Mouse (Mus musculus) hindbrain, postnatal 0 days (tissue): Measurements from ENCODE around the gene Ugt1a10. TPM values are rescaled to one million over a fixed set of nuclear protein-coding genes. Genes with fewer than 3 reads are reported as not detected.
"Not testable (repeated sequence)": the region's sequence is repeated elsewhere in the genome, so short reads cannot be mapped to it uniquely, and the experiment has no call there.

Experiments used
- ATAC-seq: fragments of 200-750 bp; cut with Nextera tagmentation; 2 replicates; pipeline ENCODE4 v1.8.0; 2017; ENCODE audit warnings: mild to moderate bottlenecking, moderate TSS enrichment, moderate library complexity
- DNase-seq: peaks from one replicate; pipeline ENCODE4 v3.0.0-alpha.2; 2015; ENCODE audit warnings: low spot score
- H3K27ac ChIP-seq: fragments of 300-500 bp; sonication (generic); 2 replicates; pipeline ENCODE4 v1.5.1; 2014; ENCODE audit warnings: mild to moderate bottlenecking
- H3K27me3 ChIP-seq: fragments of 300-500 bp; sonication (generic); 2 replicates; pipeline ENCODE4 v1.6.1; 2014; ENCODE audit warnings: low read length, mixed read lengths; ENCODE audit not compliant: insufficient read depth
- H3K36me3 ChIP-seq: fragments of 300-500 bp; sonication (generic); 2 replicates; pipeline ENCODE4 v1.6.1; 2014; ENCODE audit warnings: low read length, mixed read lengths; ENCODE audit not compliant: insufficient read depth
- H3K4me1 ChIP-seq: fragments of 300-500 bp; sonication (generic); 2 replicates; pipeline ENCODE4 v1.6.1; 2014; ENCODE audit warnings: antibody characterized with exemption, low read length, mixed read lengths; ENCODE audit not compliant: insufficient read depth
- H3K4me2 ChIP-seq: fragments of 300-500 bp; sonication (generic); 2 replicates; pipeline ENCODE4 v1.6.1; 2014; ENCODE audit warnings: low read depth, mild to moderate bottlenecking, low read length, moderate library complexity, mixed read lengths
- H3K4me3 ChIP-seq: fragments of 300-500 bp; sonication (generic); 2 replicates; pipeline ENCODE4 v1.5.1; 2014; ENCODE audit warnings: low read length
- H3K9ac ChIP-seq: fragments of 300-500 bp; sonication (generic); replicated peaks from 2 replicates; pipeline ENCODE4 v1.6.1; 2014; ENCODE audit warnings: mild to moderate bottlenecking, low read length, moderate library complexity, mixed read lengths
- H3K9me3 ChIP-seq: fragments of 300-500 bp; sonication (generic); 2 replicates; pipeline ENCODE4 v1.6.1; 2016; ENCODE audit warnings: low read length, mixed read lengths
- CTCF ChIP-seq: IDR thresholded peaks from 2 replicates; pipeline ENCODE4 v1.5.1; 2016; ENCODE audit warnings: antibody characterized with exemption, control low read depth, low read depth
- WGBS: fragments of 180-500 bp; shearing (Covaris S2); extraction: QIAGEN DNeasy Blood & Tissue Kit; methylation state at CpG from one replicate; pipeline ENCODE4 v1.1.7; 2014; 5-methylcytosine and 5-hydroxymethylcytosine counted together
- polyA plus RNA-seq: library from polyadenylated mRNA; unstranded; fragments of >200 nt; fragmentation: Nextera tagmentation; extraction: Ambion mirVana; gene quantifications from 2 replicates; pipeline ENCODE4 v1.2.1, GENCODE M21; 2015
- total RNA-seq: library from RNA; depleted of rRNA; stranded (reverse); fragments of >200 nt; gene quantifications from 2 replicates; pipeline ENCODE4 v1.2.3, GENCODE M21; 2014

Gene Ugt1a10
- total and polyA plus RNA-seq, 2 experiments from 2014 or later, result not detected

- no peaks in the 10 kb centered on the region for H3K27me3 ChIP-seq
- H3K36me3 ChIP-seq, result no peaks in the 10 kb centered on the region
- H3K4me3 ChIP-seq, result no peak overlapping the region
- H3K4me1 ChIP-seq, result no peaks in the 10 kb centered on the region
- no peak for ATAC-seq
- H3K9me3 ChIP-seq, result peaks cover 38% of the 10 kb centered on the region
- no peak overlapping the region for H3K9ac ChIP-seq
- DNase-seq, result no peak
- 51% methylated on average over 1 of the region's 1 CpGs for WGBS
- H3K4me2 ChIP-seq, result no peak overlapping the region
- H3K27ac ChIP-seq, result no peak overlapping the region
- TF ChIP-seq CTCF, result no peak
Observed at GRCm38 (mm10) chr1:88223591-88223990, 168.4 kb downstream of the Ugt1a10 start.

- no peak overlapping the region for H3K4me3 ChIP-seq
- no peaks in the 10 kb centered on the region for H3K4me1 ChIP-seq
- no peaks in the 10 kb centered on the region for H3K36me3 ChIP-seq
- H3K9me3 ChIP-seq, result peaks cover 44% of the 10 kb centered on the region
- no peak for TF ChIP-seq CTCF
- ATAC-seq, result no peak
- WGBS, result 65% methylated on average over 2 of the region's 2 CpGs
- DNase-seq, result no peak
- H3K4me2 ChIP-seq, result no peak overlapping the region
- H3K9ac ChIP-seq, result no peak overlapping the region
- no peak overlapping the region for H3K27ac ChIP-seq
- H3K27me3 ChIP-seq, result no peaks in the 10 kb centered on the region
Observed at GRCm38 (mm10) chr1:88224029-88224776, 169.0 kb downstream of the Ugt1a10 start.

GRCm38 (mm10) chr1:88225301-88225700 lies 170.1 kb downstream of the Ugt1a10 start:
- WGBS, result 42% methylated on average over 2 of the region's 2 CpGs
- DNase-seq, H3K36me3 ChIP-seq, H3K27ac ChIP-seq, H3K4me3 ChIP-seq, H3K4me2 ChIP-seq, H3K4me1 ChIP-seq, H3K27me3 ChIP-seq, H3K9ac ChIP-seq, ATAC-seq: not testable (repeated sequence)
- H3K9me3 ChIP-seq, result peaks cover 55% of the 10 kb centered on the region

- Histone ChIP-seq H3K36me3 (no peaks in the 10 kb centered on the region), H3K4me2 (no peak overlapping the region), H3K4me1 (no peaks in the 10 kb centered on the region), H3K4me3 (no peak overlapping the region), H3K27ac (no peak overlapping the region), H3K9ac (no peak overlapping the region), H3K27me3 (no peaks in the 10 kb centered on the region), H3K9me3 (peaks cover 59% of the 10 kb centered on the region)
- no peak for TF ChIP-seq CTCF
- ATAC-seq, result no peak
- DNase-seq, result no peak
Observed at GRCm38 (mm10) chr1:88225741-88226140, 170.6 kb downstream of the Ugt1a10 start.

- Histone ChIP-seq H3K4me1 (no peaks in the 10 kb centered on the region), H3K27ac (no peak within 1 kb of the TSS), H3K9me3 (peaks cover 70% of the 10 kb centered on the region), H3K36me3 (no peaks in the 10 kb centered on the region), H3K4me3 (no peak within 1 kb of the TSS), H3K9ac (no peak within 1 kb of the TSS), H3K27me3 (no peaks in the 10 kb centered on the region), H3K4me2 (no peak within 1 kb of the TSS)
- no peak for TF ChIP-seq CTCF
- DNase-seq, result no peak
- 55% methylated on average over 5 of the region's 5 CpGs for WGBS
- no peak for ATAC-seq
Observed at GRCm38 (mm10) chr1:88226670-88227379, 171.6 kb downstream of the Ugt1a10 start, which contains the start of gene Mroh2a. Mroh2a (plus strand) TSS chr1:88226986.

- Histone ChIP-seq H3K36me3 (no peaks in the 10 kb centered on the region), H3K9me3 (peaks cover 72% of the 10 kb centered on the region), H3K4me1 (no peaks in the 10 kb centered on the region), H3K9ac (no peak overlapping the region), H3K4me3 (no peak overlapping the region), H3K4me2 (no peak overlapping the region), H3K27me3 (no peaks in the 10 kb centered on the region), H3K27ac (no peak overlapping the region)
- DNase-seq (no peak), ATAC-seq (no peak)
- 56% methylated on average over 2 of the region's 2 CpGs for WGBS
- TF ChIP-seq CTCF, result no peak
Observed at GRCm38 (mm10) chr1:88227482-88227881, 172.3 kb downstream of the Ugt1a10 start.

GRCm38 (mm10) chr1:88228121-88228520 lies 172.9 kb downstream of the Ugt1a10 start:
- TF ChIP-seq CTCF, result no peak
- H3K9me3 ChIP-seq, result peaks cover 78% of the 10 kb centered on the region
- H3K36me3 ChIP-seq, result no peaks in the 10 kb centered on the region
- H3K27me3 ChIP-seq, result no peaks in the 10 kb centered on the region
- DNase-seq (no peak), ATAC-seq (no peak)
- H3K4me1 ChIP-seq, result no peaks in the 10 kb centered on the region
- no peak overlapping the region for H3K4me2 ChIP-seq
- no peak overlapping the region for H3K9ac ChIP-seq
- 68% methylated on average over 7 of the region's 7 CpGs for WGBS
- H3K27ac ChIP-seq, result no peak overlapping the region
- no peak overlapping the region for H3K4me3 ChIP-seq
